Mouse (Mus musculus) adrenal gland, adult 18-20 months (tissue): Measurements from ENCODE around the gene Dct. TPM values are rescaled to one million over a fixed set of nuclear protein-coding genes. Genes with fewer than 3 reads are reported as not detected.
A peak's percentile ranks its signal among the peaks of the same experiment; 100 is the strongest.

Source experiments
- DNase-seq, 2 experiments: peaks; one replicate each; pipeline ENCODE4 v3.0.0; 2021 to 2022; ENCODE audit warnings: low spot score in 2 of 2
- long read RNA-seq, 2 experiments: library from polyadenylated mRNA; stranded (forward); transcript quantifications; one replicate each; pipeline ENCODE4 v2.0.0; 2021
- total RNA-seq, 2 experiments: library from RNA; stranded (reverse); gene quantifications; 1 replicate in 1 of 2; 2 replicates in 1 of 2; pipeline ENCODE4 v1.2.3; 2021

The Dct gene
- under 1 TPM in 1 of 2 experiments, not detected in 1; 0.27 TPM for total RNA-seq
- long read RNA-seq, experiment 1: 0 reads
- long read RNA-seq, experiment 2: 0 reads

DNA sequence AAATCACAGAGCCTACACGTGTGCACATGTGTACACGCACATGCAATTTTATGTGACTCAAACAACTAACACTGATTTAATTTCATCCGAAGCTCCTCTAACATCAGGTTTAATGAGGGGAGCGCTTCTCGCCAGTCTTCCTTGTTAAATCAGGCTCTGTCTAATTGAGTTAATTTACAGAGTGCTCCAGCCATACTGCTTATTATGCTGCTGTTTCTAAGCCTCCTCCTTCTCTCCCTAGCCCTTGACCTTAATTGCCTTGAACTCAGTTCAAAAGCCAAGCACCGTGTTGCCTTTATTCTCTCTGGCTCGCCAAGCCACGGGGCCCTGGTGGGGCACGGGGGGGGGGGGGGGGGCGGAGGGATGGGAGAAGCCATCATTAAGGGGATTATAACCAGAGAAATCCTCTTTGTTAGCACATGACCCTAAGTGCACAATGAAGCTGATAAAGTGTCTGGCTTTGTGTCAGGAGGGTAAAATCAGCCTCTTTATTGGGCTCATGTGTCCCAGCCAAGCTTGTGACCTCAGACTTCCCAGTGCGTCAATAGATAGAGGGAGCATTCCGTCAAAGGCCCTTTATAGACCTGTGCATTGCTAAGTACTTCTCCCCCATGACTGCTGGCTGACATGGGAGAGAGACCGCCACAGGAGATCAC, at the start of gene Dct:
Dct (minus strand) TSS at position 270 of the 656 bp plus-strand sequence.
- no peak for DNase-seq

DNA sequence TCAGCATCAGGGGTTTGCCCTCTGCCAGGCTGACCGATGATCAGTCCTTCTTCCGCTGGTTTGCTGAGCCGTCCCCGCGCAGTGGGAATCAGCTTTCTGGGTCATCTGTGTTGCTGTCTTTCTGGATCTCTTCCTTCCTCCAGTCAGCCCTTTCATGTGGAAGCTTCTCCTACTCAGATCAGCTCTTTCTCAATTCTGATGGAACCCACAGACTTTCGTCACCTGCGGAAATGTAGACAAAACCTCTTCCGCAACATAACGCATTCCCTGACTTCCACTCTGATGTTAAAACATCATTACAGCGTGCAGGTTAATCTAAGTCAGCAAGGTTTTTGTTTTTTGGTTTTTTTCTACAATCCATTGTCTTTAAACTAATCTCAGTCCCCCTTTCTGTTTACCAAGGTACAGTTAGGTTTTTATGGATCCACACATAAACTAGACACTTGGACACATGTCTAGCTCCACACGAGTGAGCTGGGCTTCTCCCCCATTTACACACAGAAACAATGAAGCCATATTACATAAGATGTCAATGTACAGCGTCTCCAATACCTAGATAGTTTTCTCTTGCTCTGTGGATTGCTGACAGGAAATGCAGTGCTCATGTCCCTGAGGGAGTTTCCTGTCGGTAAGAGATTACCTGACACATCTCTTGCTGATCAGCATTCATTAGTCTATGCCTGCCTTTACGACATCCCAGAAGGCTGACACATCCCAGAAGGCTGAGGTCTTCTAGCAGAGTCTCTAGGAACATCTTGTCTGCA, 49.4 kb upstream of the Dct start:
- DNase-seq: no peak

- DNase-seq: no peak
Measured at GRCm38 (mm10) chr14:118098265-118098664, 46.2 kb upstream of the Dct start.

DNA sequence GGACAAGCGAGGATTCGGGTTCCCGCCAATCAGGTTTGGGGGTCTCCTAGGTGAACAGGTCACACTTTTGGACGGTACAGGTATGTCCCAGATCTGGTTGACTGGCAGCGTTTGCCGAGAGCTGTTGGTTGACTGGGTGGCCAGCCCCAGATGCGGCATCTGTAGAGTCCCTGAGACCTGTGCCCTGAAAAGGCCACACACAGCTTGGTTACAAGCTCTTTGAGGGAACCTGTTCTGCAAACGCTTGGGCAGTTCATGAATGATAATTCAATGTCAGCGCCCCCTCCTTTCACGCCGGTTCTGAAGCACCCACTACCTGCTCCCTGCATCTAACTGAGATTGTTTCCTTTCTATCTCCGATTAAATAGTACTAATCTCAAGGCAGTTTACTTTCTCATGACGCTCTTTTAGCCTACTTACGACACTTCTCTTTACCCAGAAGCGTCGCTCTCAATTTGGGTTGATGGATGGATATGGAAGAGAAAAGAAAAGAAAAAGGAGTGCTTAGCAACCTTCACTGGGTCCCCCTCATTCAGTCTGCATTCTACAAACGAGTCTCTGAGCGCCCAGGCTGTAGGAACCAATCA, 37.9 kb upstream of the Dct start:
- no peak for DNase-seq

GRCm38 (mm10) chr14:118089215-118089805, 37.3 kb upstream of the Dct start:
- peak; percentile 91 for DNase-seq

- no peak for DNase-seq
Measured at GRCm38 (mm10) chr14:118088437-118089207, 36.6 kb upstream of the Dct start.

DNA sequence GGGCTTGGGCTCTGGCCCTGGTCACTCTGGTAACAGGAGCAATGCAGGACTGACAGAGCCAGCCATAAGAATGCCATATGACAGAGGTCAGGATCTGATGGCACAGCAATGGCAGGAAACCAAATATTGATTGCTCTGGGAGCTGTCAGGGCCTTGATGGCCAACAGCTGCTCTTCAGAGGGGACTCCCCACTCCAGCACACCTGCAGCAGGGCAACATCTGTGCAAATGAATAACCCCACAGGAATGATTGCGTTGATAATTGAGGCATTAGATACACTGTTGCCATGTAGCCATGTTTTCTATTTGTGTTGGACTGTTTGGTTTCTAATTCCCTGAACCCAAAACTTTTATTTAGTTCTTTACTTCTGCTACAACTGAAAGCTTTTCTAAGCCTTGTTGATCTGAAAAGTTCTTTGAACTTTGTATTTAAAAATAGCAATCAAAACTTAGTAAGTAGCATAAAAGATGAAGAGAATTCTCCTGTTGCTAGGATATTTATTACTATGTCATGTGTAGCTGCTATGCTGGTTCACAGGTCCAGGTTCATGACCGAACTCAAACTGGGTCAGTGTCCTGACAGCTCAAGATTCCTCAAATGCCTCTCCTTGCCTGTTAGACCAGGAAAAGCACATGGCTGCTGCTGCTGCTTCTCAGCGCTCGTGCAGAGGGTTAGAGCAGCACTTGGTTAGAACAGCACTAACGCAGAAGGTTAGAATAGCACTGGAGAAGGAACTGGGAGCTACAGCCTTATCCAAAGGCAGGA, 34.4 kb upstream of the Dct start:
- no peak for DNase-seq

DNA sequence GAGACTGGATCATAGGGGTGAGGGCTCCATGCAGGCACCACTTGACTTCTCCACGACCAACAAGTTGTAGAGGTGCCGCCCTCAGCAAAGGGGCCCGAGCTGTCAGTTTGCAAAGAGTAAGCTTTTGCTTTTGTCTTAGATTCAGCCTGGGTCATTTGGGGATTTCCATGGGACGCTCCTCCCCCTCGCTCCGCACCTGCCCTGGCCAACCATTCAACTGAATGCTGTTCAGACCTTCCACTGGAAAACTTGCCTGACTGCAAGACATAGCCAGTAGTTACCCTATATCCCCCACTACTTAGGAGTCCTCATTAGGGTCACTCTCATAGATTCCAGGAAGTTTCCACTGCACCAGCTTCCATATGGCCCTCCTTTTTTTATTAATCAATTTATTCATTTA, 31.8 kb upstream of the Dct start:
- no peak for DNase-seq

DNA sequence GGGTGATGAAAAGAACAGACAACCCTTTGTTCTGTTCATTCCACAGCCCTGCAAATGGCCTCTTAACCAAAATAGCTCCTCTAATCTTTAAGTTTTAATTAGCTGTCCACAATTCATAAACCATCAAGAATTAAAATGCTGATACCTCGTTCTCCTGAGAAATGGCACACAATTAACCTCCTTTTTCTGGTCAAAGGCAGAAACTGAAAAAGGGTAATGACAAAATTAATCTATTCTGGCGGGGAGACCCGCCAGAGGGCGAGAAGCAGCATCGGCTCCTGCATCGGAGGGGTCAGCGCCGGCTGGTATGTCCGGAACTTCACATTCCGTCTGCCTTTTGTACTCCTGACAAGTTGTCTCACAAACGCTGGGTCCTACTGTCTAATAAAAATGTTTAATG, 28.6 kb upstream of the Dct start:
- DNase-seq: no peak

DNA sequence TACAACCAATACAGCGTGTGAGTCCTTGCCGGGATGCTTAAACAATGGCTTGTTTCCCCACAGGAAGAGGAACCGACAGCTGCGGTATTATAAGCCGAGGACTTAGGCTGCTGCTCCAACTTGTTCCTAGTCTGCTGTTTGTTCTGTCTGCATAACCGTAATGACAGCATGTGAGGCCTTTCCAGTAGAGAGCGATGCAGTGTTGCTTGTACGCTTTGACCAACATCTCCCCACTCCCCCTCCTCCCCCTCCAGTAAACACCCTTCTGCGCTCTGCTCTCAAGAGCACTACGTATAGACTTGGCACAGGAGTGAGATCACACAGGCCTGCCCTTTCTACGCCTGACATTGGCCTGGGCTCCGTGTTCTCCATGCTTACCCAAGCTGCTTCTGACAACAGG, 18.1 kb upstream of the Dct start:
- DNase-seq: no peak

DNA sequence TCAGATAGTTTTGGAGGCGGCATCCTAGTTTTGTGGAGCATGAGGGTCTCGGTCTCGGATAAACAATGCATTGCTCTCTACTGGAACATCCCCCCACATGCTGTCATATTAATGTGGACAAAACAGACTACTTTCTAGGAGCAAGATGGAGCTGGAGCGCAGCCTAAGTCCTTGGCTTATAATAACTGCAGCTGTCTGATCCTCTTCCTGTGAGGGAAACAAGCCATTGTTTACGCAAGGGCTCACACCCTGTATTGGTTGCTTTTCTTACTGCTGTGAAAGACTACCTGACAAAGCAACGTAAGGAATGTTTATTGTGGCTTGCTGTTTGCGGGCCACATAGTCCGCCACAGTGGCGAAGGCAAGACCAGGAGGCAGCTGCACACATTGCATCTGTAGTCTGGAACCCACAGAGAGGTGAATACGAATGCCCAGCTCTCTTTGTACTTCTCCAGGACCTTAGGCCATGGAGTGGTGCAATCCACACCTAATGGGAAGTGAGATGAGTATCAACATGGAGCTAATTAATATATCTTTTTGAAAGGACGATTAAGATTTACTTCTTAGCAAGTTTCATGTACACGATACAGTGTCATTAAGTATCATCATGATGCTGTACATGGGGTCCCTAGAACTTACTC, 17.5 kb upstream of the Dct start:
- DNase-seq: no peak

GRCm38 (mm10) chr14:118061766-118062432, 9.9 kb upstream of the Dct start:
- no peak for DNase-seq

GRCm38 (mm10) chr14:118058581-118058886, 6.5 kb upstream of the Dct start:
- DNase-seq: no peak

GRCm38 (mm10) chr14:118057696-118058580, 5.9 kb upstream of the Dct start:
- no peak for DNase-seq

GRCm38 (mm10) chr14:118052770-118053169, 726 bp upstream of the Dct start:
- no peak for DNase-seq

DNA sequence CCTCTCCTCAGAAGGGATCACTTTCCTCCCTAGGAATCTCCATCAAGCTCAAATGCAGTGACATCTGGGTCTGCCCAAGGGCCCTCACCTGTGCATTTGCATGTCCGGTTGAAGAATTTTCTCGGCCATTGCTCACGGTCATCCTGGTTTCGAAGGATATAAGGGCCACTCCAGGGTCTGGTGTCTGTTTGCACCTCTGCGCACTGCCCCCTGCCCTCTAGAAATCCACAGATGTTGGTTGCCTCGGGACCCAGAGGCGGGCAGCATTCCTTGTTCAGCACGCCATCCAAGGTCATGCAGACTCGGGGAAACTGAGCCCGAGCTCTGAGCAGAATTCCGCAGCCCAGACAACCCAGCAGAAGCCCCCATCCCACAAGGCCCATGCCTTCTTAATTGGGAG, 648 bp downstream of the Dct start:
- no peak for DNase-seq

DNA sequence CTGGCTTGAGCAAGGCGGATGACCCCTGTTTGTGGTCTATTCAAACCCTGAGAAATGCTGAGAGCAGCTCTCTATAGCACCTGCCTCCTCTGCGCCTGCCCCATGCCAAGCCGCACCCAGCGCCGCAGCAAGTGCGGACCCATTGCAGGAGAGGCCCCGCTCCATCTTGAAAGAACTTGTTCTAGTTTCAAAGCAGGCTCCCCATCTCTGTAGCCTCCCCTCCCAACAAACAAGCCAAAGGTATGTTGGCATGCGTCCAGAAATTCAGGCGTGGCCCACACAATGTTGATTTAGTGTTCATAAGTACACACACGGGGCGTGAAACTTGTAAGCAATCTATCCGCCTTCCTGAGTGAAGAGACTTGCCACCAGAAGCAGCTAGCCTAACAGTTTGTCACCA, 1.1 kb downstream of the Dct start:
- DNase-seq: no peak

DNA sequence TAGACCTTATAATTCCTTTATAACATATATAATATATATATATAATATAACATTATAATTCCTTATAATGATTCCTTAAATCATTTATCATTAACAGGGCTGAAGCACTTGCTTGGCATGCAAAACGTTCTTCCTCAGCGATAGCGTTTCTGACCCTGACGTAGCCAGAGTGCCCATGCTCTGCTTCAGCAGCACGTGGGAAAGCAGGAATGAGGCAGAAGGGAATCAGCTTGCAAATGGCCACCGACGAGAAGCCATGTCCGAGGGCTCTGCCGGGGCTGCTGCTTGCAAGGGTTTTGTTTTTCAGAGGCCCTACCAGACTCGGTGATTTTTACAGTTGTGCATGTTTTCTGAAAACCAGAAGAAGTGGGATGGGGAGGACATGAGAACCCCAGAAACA, 1.6 kb downstream of the Dct start:
- DNase-seq: no peak
